Mouse (Mus musculus): Measurements from ENCODE around the gene Celsr1.

- no peak for TF ChIP-seq CTCF (IDR thresholded peaks at IDR 0.05; ENCODE audit: extremely low read depth, insufficient read length, insufficient replicate concordance, low read depth, low read length)
- no peak for TF ChIP-seq POLR2A (IDR thresholded peaks at IDR 0.05; ENCODE audit: low read depth, low read length)
These were observed 48.0 kb downstream of the Celsr1 start for GRCm38 (mm10) chr15:85985601-85986000.
